Mouse (Mus musculus) midbrain, embryonic 10.5 days (tissue): ENCODE data around the gene Otop1. TPM values are rescaled to one million over a fixed set of nuclear protein-coding genes. Genes with fewer than 3 reads are reported as not detected.

Experiments
- DNase-seq: peaks from one replicate; pipeline ENCODE4 v3.0.0-alpha.2; 2017; ENCODE audit warnings: low spot score
- H3K27ac ChIP-seq: fragments of 300-500 bp; sonication (generic); replicated peaks from 2 replicates; pipeline ENCODE4 v1.5.1; 2016; ENCODE audit warnings: mild to moderate bottlenecking
- H3K27me3 ChIP-seq: fragments of 300-500 bp; sonication (generic); 2 replicates; pipeline ENCODE4 v1.6.1; 2016; ENCODE audit warnings: low read depth, mild to moderate bottlenecking; ENCODE audit not compliant: poor library complexity, severe bottlenecking
- H3K36me3 ChIP-seq: fragments of 300-500 bp; sonication (generic); 2 replicates; pipeline ENCODE4 v1.6.1; 2016; ENCODE audit warnings: mild to moderate bottlenecking, moderate library complexity
- H3K4me1 ChIP-seq: fragments of 300-500 bp; sonication (generic); 2 replicates; pipeline ENCODE4 v1.6.1; 2016
- H3K4me3 ChIP-seq: fragments of 300-500 bp; sonication (generic); 2 replicates; pipeline ENCODE4 v1.5.1; 2016; ENCODE audit warnings: mild to moderate bottlenecking, moderate library complexity
- H3K9me3 ChIP-seq: fragments of 300-500 bp; sonication (generic); replicated peaks from 2 replicates; pipeline ENCODE4 v1.6.1; 2016; ENCODE audit warnings: mild to moderate bottlenecking
- WGBS: fragments of 180-500 bp; shearing (Covaris S2); methylation state at CpG from one replicate; pipeline ENCODE4 v1.1.7; 2016; 5-methylcytosine and 5-hydroxymethylcytosine counted together
- polyA plus RNA-seq: library from polyadenylated mRNA; unstranded; fragments of >200 nt; fragmentation: Nextera tagmentation; extraction: Ambion mirVana; gene quantifications from 2 replicates; pipeline ENCODE4 v1.2.1, GENCODE M21; 2016

The Otop1 gene
- polyA plus RNA-seq: 0.10 TPM in 1 of 2 replicates, not detected in the other

DNA sequence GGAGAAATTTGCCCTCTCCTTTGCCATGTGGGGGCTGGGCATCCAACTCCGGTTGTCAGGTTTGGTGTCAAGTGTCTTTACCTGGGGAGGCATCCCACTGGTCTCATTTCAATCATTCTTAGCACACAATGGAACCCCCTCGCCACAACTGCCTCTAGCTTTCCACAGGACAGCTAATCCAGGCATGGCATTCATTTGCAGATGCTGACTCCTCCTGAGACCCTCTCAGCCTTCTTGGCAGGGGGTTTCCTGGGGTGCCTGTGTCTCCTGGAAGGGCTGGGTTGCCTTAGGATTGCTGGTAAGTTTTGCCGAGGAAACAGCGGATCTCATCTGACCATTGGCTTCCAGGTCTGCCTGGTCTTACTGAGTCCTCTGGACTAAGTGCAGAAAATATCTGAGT is at the start of gene Otop1:
Gene Otop1, plus strand, starts transcription at position 202 of the 400 bp plus-strand sequence.
- peak within 1 kb of the TSS; percentile 51 for H3K4me3 ChIP-seq
- no peak for DNase-seq
- no peak within 1 kb of the TSS for H3K27ac ChIP-seq
- H3K27me3 ChIP-seq: peaks cover 72% of the 10 kb centered on the region
- H3K9me3 ChIP-seq: no peaks in the 10 kb centered on the region
- peaks cover 24% of the 10 kb centered on the region for H3K4me1 ChIP-seq
- 0% methylated on average over 4 of the region's 4 CpGs for WGBS
- peaks cover 11% of the 10 kb centered on the region; the same call in 1 of the 2 replicates for H3K36me3 ChIP-seq

GRCm38 (mm10) chr5:38235422-38235821 is 40.4 kb upstream of the Otop1 start:
- Histone ChIP-seq H3K4me3 (no peak overlapping the region), H3K9me3 (0 out of 2 replicates have a peak, but pooled peaks cover 5% of the 10 kb centered on the region), H3K36me3 (peaks cover 61% of the 10 kb centered on the region), H3K27me3 (peaks cover 34% of the 10 kb centered on the region), H3K27ac (no peak overlapping the region), H3K4me1 (peaks cover 5% of the 10 kb centered on the region)
- 66% methylated on average over 4 of the region's 4 CpGs for WGBS
- DNase-seq: peak; percentile 62

- peaks cover 17% of the 10 kb centered on the region for H3K4me1 ChIP-seq
- H3K4me3 ChIP-seq: no peak overlapping the region
- H3K9me3 ChIP-seq: 0 out of 2 replicates have a peak, but pooled peaks cover 5% of the 10 kb centered on the region
- peaks cover 34% of the 10 kb centered on the region for H3K27me3 ChIP-seq
- H3K27ac ChIP-seq: no peak overlapping the region
- 95% methylated on average over 2 of the region's 2 CpGs for WGBS
- DNase-seq: no peak
- H3K36me3 ChIP-seq: peaks cover 49% of the 10 kb centered on the region
Observed at GRCm38 (mm10) chr5:38236627-38237026, 39.1 kb upstream of the Otop1 start.

DNA sequence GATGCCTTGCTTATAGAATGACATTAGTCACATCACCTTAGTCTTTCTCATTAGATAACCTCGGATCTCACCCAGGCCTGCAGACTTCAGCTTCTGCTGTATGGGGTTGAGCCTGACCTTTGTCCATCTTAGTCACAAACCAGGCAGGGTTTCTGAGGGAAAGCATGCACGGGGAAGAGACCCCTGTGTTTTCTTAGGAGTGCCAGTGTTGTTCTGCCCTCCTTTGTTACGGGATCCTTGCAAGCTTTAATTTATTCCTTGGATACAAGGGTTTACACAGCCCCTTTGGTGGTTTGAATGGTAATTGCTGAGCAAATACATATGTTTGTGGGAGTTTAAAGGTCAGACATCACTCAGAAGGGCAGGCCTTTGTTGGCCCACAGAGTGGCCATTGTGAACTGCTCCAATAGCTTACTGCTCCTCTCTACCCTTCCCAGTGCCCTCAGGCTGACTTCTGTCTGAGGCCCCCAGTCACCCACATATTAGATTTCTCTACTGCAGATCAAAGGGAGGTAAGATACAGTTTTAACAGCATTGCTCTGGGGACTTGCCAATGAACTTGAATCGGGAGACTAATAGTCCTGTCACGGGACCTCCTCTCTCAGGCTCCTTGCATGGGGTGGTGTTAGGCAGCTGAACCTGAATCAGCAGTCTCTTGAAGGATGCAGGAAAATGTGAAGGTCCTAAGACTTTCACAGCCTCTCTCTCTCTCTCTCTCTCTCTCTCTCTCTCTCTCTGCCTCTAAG is 34.9 kb upstream of the Otop1 start:
- Histone ChIP-seq H3K9me3 (0 out of 2 replicates have a peak, but pooled peaks cover 5% of the 10 kb centered on the region), H3K27me3 (peaks cover 70% of the 10 kb centered on the region), H3K4me1 (peaks cover 18% of the 10 kb centered on the region), H3K36me3 (peaks cover 8% of the 10 kb centered on the region), H3K27ac (0 out of 2 replicates have a peak overlapping the region, but pooled peaks have one; percentile 28), H3K4me3 (no peak overlapping the region)
- DNase-seq: peak; percentile 38
- 40% methylated on average over 5 of the region's 5 CpGs for WGBS

DNA sequence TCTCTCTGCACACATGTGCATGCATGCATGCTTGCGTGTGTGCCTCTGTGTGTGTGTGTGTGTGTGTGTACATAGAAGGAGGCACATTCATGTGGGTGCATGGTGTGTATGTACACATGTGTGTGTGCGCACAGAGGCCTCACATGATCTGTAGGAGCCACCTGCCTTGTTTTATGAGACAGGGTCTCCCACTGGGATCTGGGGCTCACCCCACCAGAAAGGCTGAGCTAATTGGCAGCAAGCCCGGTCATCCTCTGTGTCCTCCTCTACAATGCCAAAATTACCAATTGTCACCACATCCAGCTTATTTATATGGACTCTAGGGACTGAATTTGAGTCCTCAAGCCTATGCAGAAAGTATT is 34.3 kb upstream of the Otop1 start:
- no peak for DNase-seq
- Histone ChIP-seq H3K36me3 (peaks cover 2% of the 10 kb centered on the region), H3K4me3 (no peak overlapping the region), H3K9me3 (0 out of 2 replicates have a peak, but pooled peaks cover 5% of the 10 kb centered on the region), H3K4me1 (peaks cover 18% of the 10 kb centered on the region), H3K27me3 (peaks cover 70% of the 10 kb centered on the region), H3K27ac (0 out of 2 replicates have a peak overlapping the region, but pooled peaks have one; percentile 28)
- 85% methylated on average over 3 of the region's 3 CpGs for WGBS

DNA sequence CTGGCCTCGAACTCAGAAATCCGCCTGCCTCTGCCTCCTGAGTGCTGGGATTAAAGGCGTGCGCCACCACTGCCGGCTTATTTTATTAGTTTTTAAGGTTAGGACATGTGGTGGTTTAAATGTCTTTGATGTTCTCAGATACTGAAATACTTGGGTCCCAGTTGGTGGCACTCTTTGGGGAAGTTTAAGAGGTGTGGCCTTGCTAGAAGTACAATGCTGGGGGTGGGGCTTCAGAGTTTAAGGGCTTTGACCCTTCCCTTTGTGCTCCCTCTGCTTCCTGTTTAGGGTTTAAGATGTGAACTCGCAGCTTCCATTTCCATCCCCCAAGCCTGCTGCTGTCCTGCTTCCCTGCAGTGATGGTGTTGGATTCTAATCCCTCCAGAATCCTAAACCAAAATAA is 33.8 kb upstream of the Otop1 start:
- H3K4me1 ChIP-seq: peaks cover 18% of the 10 kb centered on the region
- no peak for DNase-seq
- no peak overlapping the region for H3K4me3 ChIP-seq
- H3K27ac ChIP-seq: no peak overlapping the region
- H3K9me3 ChIP-seq: 0 out of 2 replicates have a peak, but pooled peaks cover under 1% of the 10 kb centered on the region
- no peaks in the 10 kb centered on the region for H3K36me3 ChIP-seq
- peaks cover 69% of the 10 kb centered on the region for H3K27me3 ChIP-seq
- 83% methylated on average over 6 of the region's 6 CpGs for WGBS

DNA sequence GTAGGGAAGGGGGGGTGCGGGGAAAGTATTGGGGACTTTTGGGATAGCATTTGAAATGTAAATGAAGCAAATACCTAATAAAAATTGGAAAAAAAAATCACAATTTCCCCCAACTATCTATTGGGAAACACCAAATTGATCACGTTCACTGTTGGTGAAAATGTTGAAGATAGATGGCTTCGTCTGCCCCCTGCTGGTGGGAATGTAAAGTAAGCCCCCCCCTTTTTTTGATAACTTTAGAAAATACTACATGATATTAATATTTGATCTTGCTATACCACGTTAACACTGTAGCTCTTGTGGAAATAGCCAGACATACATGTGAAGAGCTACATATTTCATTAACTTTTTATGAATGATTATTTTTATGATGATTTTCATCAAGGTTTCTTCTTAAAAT is 20.6 kb upstream of the Otop1 start:
- Histone ChIP-seq H3K4me3 (no peak overlapping the region), H3K9me3 (no peaks in the 10 kb centered on the region), H3K27me3 (peaks cover 5% of the 10 kb centered on the region; the same call in 1 of the 2 replicates), H3K27ac (no peak overlapping the region), H3K4me1 (no peaks in the 10 kb centered on the region), H3K36me3 (no peaks in the 10 kb centered on the region)
- WGBS: 54% methylated on average over 4 of the region's 4 CpGs
- DNase-seq: no peak

- no peak for DNase-seq
- WGBS: 82% methylated on average over 3 of the region's 3 CpGs
- Histone ChIP-seq H3K4me1 (peaks cover under 1% of the 10 kb centered on the region), H3K36me3 (no peaks in the 10 kb centered on the region), H3K27ac (no peak overlapping the region), H3K27me3 (peaks cover 5% of the 10 kb centered on the region; the same call in 1 of the 2 replicates), H3K4me3 (no peak overlapping the region), H3K9me3 (no peaks in the 10 kb centered on the region)
Observed at GRCm38 (mm10) chr5:38255644-38256043, 20.1 kb upstream of the Otop1 start.

DNA sequence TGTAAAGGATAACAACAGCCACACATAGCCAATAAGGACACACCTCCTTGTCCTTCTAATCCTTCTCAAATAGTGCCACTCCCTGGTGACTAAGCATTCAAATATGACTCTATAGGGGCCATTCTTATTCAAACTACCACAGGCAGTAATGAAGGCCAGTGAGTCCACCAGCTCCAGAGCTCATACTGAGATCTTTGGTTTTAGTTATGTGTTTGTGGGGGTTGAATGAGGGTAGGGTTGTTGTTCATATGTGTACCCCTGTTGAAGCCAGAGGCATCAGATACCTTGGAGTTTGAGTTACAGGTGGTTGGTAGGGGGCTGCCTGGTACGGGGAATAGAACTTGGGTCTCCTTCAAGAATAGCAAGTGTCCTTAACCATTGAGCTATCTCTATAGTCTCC is 19.2 kb upstream of the Otop1 start:
- H3K9me3 ChIP-seq: no peaks in the 10 kb centered on the region
- no peak for DNase-seq
- 79% methylated on average over 1 of the region's 1 CpGs for WGBS
- peaks cover 8% of the 10 kb centered on the region for H3K4me1 ChIP-seq
- H3K27ac ChIP-seq: no peak overlapping the region
- H3K4me3 ChIP-seq: no peak overlapping the region
- H3K27me3 ChIP-seq: peaks cover 5% of the 10 kb centered on the region; the same call in 1 of the 2 replicates
- no peaks in the 10 kb centered on the region for H3K36me3 ChIP-seq

GRCm38 (mm10) chr5:38258034-38258772 is 17.6 kb upstream of the Otop1 start:
- Histone ChIP-seq H3K36me3 (peaks cover 11% of the 10 kb centered on the region), H3K4me3 (no peak overlapping the region), H3K27ac (no peak overlapping the region), H3K27me3 (peaks cover 5% of the 10 kb centered on the region; the same call in 1 of the 2 replicates), H3K9me3 (no peaks in the 10 kb centered on the region), H3K4me1 (peaks cover 8% of the 10 kb centered on the region)
- WGBS: 78% methylated on average over 8 of the region's 8 CpGs
- DNase-seq: no peak

DNA sequence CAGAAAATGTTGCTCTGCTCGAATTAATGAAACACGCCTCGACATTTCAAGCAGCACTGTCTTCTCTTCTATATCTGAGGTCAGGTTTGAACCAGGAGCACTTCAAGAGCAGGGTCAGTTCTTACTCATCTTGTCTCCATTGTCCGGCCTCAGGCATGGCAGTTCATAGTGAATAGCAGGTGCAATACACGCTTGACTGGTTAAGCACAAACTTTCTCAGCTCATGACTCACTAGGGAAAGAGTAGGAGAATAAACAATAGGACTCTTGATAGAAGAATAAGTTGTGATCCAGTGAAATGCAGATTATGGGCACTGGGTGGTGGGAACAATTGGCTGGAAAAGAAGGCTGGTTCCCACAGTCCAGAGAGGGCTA is 17.0 kb upstream of the Otop1 start:
- DNase-seq: no peak
- Histone ChIP-seq H3K4me3 (no peak overlapping the region), H3K27me3 (peaks cover 5% of the 10 kb centered on the region; the same call in 1 of the 2 replicates), H3K9me3 (no peaks in the 10 kb centered on the region), H3K4me1 (peaks cover 8% of the 10 kb centered on the region), H3K36me3 (peaks cover 16% of the 10 kb centered on the region), H3K27ac (no peak overlapping the region)
- 88% methylated on average over 5 of the region's 5 CpGs for WGBS

DNA sequence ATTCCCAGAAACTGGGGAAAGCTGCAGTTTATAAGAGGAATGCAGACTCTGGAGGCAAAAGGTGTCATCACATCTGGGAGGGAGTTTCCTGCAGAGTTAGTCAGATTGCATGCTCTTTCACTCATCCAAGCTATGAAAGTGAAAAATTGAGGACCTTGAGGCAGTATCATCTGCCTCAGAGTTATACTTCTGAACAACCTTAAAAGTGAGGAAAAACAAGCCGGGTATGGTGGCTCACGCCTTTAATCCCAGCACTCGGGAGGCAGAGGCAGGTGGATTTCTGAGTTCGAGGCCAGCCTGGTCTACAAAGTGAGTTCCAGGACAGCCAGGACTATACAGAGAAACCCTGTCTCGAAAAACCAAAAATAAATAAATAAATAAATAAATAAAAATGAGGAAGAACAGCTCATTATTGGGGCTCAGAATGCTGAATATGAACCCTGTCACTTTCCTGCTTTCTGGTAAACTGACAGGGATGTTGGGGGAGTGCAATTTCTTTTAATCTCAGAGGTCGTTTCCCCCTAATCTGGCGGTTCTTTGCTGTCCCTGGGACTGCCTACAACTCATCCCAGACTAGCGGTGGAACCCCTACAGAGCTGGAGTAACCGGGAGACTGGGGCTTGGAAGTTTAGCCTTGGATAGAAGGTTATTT is 16.2 kb upstream of the Otop1 start:
- peak overlapping the region; percentile 88 for H3K27ac ChIP-seq
- H3K9me3 ChIP-seq: no peaks in the 10 kb centered on the region
- peaks cover 24% of the 10 kb centered on the region for H3K36me3 ChIP-seq
- peak overlapping the region; percentile 90 for H3K4me3 ChIP-seq
- 45% methylated on average over 9 of the region's 9 CpGs for WGBS
- DNase-seq: no peak
- peaks cover 5% of the 10 kb centered on the region; the same call in 1 of the 2 replicates for H3K27me3 ChIP-seq
- H3K4me1 ChIP-seq: peaks cover 8% of the 10 kb centered on the region
